Mouse (Mus musculus): Measurements from ENCODE around the gene Spg7. TPM values are rescaled to one million over a fixed set of nuclear protein-coding genes. Genes with fewer than 3 reads are reported as not detected.

Spg7 gene
- polyA plus RNA-seq, 1 experiment from 2014 or later, result 61.0 TPM

DNA sequence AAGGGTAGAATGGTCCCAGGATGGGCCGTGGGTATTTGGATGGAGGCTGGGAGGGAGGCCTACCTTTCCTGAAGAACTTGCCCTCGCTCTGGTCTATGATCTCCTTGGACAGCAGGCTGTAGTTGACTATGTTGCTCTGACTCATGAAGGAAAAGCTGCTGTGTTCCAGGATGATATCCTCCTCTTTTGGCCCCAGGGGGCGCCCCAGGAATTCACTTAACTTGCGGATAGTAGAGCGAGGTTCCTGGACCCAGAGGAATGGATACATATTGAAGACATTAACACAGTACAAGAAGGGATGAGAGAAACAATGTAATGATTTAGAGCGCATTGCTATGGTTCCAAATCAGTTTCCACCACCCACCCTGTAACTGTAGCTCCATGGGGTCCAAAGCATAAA lies 82.5 kb downstream of the Spg7 start:
- Histone ChIP-seq H3K36me3 (no peaks in the 10 kb centered on the region), H3K9me3 (no peaks in the 10 kb centered on the region), H3K4me1 (no peaks in the 10 kb centered on the region), H3K27ac (no peak overlapping the region), H3K4me2 (replicated peaks) (no peak overlapping the region), H3K27me3 (replicated peaks) (no peaks in the 10 kb centered on the region), H3K4me3 (no peak overlapping the region), H3K9ac (no peak overlapping the region)
- 53% methylated on average over 6 of the region's 6 CpGs for WGBS
- no peak for ATAC-seq (ENCODE audit: low FRiP score, low read depth)

DNA sequence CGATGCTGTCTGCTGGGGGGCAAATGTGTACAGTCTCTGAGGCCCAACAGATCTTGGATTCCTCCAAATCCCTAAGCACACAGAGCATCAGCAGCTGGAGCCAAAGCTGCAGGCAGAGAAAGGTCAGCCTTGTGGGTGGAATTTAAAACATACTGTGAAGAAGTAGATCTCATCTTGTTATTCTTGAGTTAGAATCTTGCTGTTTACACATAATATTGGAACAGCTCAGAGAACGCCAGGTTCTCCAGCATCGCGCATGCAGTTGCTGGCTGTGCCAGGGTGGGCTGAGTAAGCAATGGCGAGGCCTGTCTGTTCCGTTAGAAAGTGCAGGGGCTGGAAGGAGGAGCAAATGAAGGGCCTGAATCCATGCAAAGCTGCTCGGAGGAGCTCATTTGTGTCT lies 83.6 kb downstream of the Spg7 start:
- H3K36me3 ChIP-seq, result no peaks in the 10 kb centered on the region
- H3K4me1 ChIP-seq, result no peaks in the 10 kb centered on the region
- no peak overlapping the region for H3K4me3 ChIP-seq
- no peaks in the 10 kb centered on the region for H3K9me3 ChIP-seq
- 87% methylated on average over 7 of the region's 7 CpGs for WGBS
- no peak overlapping the region for H3K27ac ChIP-seq
- no peak overlapping the region for H3K4me2 ChIP-seq (replicated peaks)
- no peak for ATAC-seq (ENCODE audit: low FRiP score, low read depth)
- no peaks in the 10 kb centered on the region for H3K27me3 ChIP-seq (replicated peaks)
- no peak overlapping the region for H3K9ac ChIP-seq

Small RNAs within 50 kb of the gene (microRNA-seq; reads per million reads assigned to microRNA genes)
- not detected for gene Mir7079
- not detected for gene Mir7080

Other genes starting within 250 kb of the Spg7 start
- gene Cdh15, start 215.0 kb upstream of the Spg7 start, polyA plus RNA-seq (2016; fragmentation: Nextera tagmentation; extraction: Ambion mirVana), result 5.4 and 7.2 TPM in 2 replicates
- gene Ankrd11, start 20.7 kb upstream of the Spg7 start, polyA plus RNA-seq (2016; fragmentation: Nextera tagmentation; extraction: Ambion mirVana), result 96.8 and 98.8 TPM in 2 replicates
- gene Rpl13, start 39.4 kb downstream of the Spg7 start, polyA plus RNA-seq (2016; fragmentation: Nextera tagmentation; extraction: Ambion mirVana), result 922 and 973 TPM in 2 replicates
- gene Cpne7, start 54.4 kb downstream of the Spg7 start, polyA plus RNA-seq (2016; fragmentation: Nextera tagmentation; extraction: Ambion mirVana), result 0.17 and 0.18 TPM in 2 replicates
- 3.5 and 4.0 TPM in 2 replicates for gene Sult5a1, start 95.4 kb downstream of the Spg7 start, polyA plus RNA-seq (2016; fragmentation: Nextera tagmentation; extraction: Ambion mirVana)
- gene Dpep1, start 123.3 kb downstream of the Spg7 start, polyA plus RNA-seq (2016; fragmentation: Nextera tagmentation; extraction: Ambion mirVana), result 0.33 and 0.37 TPM in 2 replicates
- 145 and 148 TPM in 2 replicates for gene Chmp1a, start 149.8 kb downstream of the Spg7 start, polyA plus RNA-seq (2016; fragmentation: Nextera tagmentation; extraction: Ambion mirVana)
- 7.0 and 8.5 TPM in 2 replicates for gene Spata33, start 149.9 kb downstream of the Spg7 start, polyA plus RNA-seq (2016; fragmentation: Nextera tagmentation; extraction: Ambion mirVana)
- 35.6 and 36.1 TPM in 2 replicates for gene Cdk10, start 161.9 kb downstream of the Spg7 start, polyA plus RNA-seq (2016; fragmentation: Nextera tagmentation; extraction: Ambion mirVana)
- gene Spata2l, start 173.3 kb downstream of the Spg7 start, polyA plus RNA-seq (2016; fragmentation: Nextera tagmentation; extraction: Ambion mirVana), result 3.8 and 4.7 TPM in 2 replicates
- gene Zfp276, start 191.3 kb downstream of the Spg7 start, polyA plus RNA-seq (2016; fragmentation: Nextera tagmentation; extraction: Ambion mirVana), result 32.9 and 36.0 TPM in 2 replicates
- gene Vps9d1, start 191.4 kb downstream of the Spg7 start, polyA plus RNA-seq (2016; fragmentation: Nextera tagmentation; extraction: Ambion mirVana), result 40.3 and 51.1 TPM in 2 replicates